Mouse (Mus musculus): ENCODE results near the gene Drd4.

DNA sequence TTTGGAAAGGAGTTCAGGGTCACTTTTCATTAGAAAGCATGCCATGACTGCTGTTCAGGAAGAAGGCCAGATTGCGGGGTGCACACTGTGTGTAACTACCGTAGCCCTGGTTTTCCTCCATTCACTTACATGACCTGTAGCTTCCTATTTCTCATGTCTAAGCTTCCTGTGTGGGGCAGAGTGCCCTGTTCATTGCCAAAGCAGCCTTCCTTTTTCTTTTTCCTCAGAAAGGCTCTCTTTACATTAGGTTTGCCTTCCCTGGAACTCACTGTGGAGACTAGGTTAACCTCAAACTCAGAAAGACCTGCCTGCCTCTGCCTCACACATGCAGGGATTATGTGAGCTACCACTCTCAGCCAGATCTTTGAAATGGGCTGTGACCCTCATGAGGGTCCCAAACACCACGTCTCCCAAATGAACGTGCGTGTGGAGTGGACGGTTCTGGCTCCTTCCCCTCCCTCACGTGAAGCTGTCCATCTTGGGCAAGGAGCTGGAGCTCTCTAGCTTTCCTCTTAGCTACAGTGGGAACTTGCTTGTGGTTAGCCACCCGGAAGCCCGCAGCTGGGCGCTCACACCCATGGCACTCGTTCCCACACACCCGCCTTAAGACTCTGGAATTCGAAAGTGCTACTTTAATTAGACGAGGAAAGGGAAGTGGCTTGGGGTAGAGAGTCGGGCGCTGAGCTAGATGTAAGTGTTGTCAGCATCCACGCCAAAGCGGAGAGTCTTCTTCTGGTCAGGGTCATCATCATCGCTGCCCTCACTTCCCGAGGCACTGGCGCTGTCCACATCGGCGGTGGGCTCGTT, 23.1 kb upstream of the Drd4 start:
- TF ChIP-seq POLR2A (IDR thresholded peaks at IDR 0.05; ENCODE audit: borderline replicate concordance, extremely low read depth, insufficient read depth, insufficient read length, poor library complexity, severe bottlenecking) (no peak), CTCF (IDR thresholded peaks at IDR 0.05; ENCODE audit: borderline replicate concordance, extremely low read depth, insufficient read depth, insufficient read length) (no peak)

Data from brain, embryonic 14.5 days (tissue).